Mouse (Mus musculus) lung, adult 18-20 months (tissue): ENCODE measurements around the gene Ssb.

ENCODE experiments used
- DNase-seq, 2 experiments: peaks; one replicate each; pipeline ENCODE4 v3.0.0; 2022; ENCODE audit warnings: mixed read lengths in 2 of 2

The Ssb gene

GRCm38 (mm10) chr2:69861485-69862091, at the start of gene Ssb:
Gene Ssb, plus strand, starts transcription at chr2:69861562.
- DNase-seq: peak; percentile 93 to 95

GRCm38 (mm10) chr2:69816575-69816974, 44.8 kb upstream of the Ssb start:
- DNase-seq: no peak

DNA sequence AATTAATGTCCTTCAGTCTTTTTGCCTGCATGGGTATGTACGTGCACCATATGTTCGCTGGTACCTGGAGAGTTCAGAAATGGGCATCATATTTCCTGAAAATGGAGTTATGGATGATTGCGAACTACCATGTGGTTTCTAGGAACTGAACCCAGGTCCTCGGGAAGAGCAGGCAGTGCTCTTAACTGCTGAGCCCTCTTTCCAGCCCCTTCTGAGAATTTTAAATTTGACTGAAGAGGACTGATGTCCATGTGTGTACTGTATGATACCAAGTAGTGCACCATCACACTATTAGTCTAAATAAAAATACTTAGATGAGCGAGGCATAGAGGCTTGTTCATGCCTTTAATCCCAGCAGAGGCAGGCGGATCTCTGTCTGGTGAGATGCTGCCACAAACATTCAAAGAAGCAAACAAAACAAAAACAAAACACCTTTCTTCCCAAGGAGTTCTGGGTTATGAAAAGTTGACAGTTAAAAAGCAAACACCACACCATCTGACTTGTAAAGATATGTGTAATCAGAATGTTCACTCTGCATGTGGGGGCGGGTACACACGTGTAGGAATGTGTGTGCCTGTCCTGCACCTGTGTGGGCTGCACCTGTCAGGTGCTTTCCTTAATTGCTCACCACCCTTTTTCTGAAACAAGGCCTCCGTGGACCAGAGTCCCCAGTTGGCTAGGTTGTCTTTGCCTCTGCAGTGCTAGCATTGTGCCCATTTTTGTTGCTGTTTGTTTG, 42.8 kb upstream of the Ssb start:
- DNase-seq: no peak

GRCm38 (mm10) chr2:69820201-69820600, 41.2 kb upstream of the Ssb start:
- DNase-seq: no peak

DNA sequence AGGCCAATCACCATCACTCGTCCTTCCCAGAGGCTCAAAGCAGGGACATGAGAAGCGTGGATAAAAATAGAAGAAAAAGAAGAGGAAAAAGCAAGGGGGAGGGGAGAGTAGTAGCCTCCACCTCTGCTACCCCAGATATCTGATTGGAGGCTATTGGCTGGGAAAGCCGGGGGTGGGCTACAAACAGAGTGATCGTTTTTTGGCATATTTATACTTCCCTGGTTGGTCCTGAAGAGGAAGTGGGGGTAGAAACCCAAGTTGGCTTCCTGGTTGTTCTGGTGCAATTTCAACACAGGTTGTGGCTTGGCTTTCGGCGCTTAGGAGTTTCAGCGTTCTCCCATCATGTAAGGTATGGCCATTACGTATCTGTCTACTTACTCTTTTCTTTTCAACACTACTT, 39.7 kb upstream of the Ssb start, which contains the start of gene Klhl23:
Klhl23 (plus strand) TSS at position 234 of the 400 bp plus-strand sequence.
- peak in 1 of 2 experiments; percentile 12 for DNase-seq

DNA sequence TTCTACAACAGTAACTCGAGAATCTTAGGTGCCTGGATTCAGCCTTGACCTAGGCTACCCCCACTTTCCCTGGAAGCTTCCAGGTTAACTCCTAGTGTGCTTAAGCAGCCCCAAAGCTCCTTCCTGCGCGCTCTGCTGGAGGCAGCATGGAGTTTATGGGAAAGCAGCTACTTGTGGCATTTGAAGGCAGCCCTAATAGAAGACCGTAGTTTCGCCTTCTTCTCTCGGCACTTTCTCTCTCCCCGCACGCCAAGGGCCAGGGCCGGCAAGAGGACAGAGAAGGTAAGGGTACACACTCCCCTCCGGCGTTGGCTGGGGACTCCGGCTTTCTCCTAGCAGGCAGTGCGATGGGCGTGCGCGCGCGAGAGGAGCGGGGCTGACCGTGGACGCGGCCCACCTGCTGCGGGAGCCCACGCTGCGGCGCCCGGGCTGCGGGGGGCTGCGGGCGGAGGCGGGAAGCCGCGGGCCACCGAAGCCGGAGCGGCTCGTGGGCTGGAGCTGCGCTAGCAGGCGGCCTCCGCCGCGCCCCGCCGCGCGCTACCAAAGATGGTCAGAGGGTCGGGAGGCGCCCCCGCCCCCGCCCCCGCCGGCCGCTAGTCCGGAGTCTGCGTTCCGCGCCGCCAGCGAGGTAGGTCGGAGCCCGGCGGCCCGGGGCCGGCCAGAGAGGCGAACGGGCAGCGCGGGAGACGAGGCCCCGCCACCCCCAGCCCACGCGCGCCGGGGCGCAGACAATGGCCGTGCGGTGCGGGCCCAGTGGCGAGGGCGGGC, 38.8 kb upstream of the Ssb start:
- peak; percentile 9 to 11 for DNase-seq

DNA sequence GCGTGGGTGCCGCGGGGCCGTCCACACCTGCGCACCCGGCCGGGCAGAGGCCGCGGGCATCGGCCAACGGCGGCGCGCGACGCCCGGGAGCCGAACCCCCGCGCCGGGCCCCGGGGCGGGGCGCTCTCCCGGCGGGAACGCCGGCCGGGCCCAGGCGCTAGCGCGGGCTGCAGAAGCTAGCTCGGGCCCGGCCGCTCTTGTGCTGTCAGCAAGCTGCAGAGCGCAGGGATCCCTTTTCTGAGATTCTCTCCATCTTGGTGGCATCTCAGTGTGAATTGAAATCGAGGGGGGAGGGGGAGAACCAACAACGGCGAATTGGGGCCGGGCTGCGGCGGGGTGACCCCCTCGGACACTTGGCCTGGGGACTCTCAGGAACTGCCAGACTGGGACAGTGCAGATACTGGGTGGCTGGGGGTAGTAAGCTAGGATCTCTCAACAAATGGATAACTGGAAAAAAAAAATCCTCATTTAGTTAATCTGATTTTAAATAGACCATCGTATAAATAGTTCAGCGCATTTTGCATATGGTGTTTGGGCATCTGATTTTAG, 38.2 kb upstream of the Ssb start:
- DNase-seq: peak in 1 of 2 experiments; percentile 3

GRCm38 (mm10) chr2:69825898-69826297, 35.5 kb upstream of the Ssb start:
- no peak for DNase-seq

- peak in 1 of 2 experiments; percentile 7 for DNase-seq
Measured at GRCm38 (mm10) chr2:69826380-69826779, 35.0 kb upstream of the Ssb start.

DNA sequence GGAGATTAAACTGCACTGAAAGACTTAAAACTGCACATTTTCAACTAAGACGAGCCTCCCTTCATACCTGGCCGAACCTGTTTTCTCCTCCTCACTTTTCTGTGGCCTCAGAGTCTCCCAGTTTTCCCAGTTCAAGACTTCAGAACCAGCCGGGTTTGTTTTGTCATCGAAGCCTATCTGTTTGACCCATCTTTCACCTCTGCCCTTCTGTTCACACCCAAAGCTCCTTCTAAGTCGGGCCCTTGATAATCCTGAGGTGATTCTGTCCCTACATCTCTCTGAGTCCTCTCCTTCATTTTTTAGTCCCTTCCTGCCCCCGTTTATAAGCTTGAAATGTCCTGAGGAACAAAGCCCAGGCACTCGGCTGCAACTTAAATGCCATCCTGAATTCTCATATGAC, 33.3 kb upstream of the Ssb start:
- no peak for DNase-seq

- DNase-seq: no peak
Measured at GRCm38 (mm10) chr2:69829680-69830079, 31.7 kb upstream of the Ssb start.

DNA sequence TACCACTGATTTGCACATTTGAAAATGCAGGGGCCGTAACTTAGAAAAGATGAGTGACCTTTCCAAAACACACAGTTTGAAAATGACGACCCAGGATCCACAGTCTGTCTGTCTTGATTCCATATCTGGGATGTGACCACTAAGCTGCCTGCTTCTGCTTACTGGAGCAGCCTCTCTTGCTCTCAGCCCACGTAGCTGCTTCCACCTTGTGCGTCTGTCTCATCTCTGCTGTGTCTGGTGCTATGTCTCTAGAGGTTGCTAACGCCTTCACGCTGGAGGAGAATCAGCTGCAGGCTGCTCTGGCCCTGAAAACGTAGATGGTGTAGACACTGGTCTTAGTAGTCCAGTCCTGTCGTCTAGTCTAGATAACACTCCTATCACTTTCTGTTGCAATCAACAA, 31.2 kb upstream of the Ssb start:
- DNase-seq: no peak

DNA sequence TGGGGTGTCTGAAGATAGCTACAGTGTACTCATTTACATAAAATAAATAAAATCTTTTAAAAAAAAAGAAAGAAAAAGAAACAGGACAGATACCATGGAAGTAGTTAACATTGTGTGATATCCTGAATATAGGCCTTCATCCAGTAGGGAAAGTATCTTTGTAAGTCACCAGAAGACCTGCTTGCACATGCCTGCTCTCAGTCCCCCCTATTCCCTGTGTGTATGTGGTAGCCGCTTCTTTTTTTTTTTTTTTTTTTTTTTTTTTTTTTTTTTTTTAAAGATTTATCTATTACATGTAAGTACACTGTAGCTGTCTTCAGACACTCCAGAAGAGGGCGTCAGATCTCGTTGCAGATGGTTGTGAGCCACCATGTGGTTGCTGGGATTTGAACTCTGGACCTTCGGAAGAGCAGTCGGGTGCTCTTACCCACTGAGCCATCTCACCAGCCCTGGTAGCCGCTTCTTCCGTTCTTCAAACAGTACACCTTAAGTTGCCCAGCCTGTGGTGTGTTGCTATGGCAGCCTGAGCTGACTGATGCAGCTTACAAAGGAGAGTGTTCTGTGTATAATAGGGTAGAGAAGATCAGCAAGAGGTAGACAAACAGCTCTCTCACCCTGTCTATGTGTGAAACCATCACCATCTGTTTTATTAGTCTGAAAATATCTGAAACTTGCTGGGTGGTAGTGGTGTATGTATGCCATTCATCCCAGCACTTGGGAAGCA, 24.0 kb upstream of the Ssb start:
- no peak for DNase-seq

DNA sequence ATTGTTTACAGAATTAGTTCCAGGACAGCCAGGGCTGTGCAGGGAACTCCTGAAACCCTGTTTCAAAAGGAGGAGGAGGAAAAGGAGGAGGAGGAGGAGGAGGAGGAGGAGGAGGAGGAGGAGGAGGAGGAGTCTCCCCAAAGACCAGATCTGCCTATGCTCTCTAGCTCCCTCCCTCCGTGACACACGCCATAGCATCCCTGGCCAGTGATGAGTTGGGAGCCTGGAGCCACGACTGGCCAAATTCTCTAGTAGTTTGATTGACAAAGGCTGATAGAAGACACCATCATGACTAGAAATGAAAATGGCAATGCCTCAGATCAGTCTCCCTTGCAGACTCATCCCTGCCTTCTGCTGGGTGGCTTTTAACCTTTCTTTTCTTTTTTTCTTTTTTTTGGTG, 23.4 kb upstream of the Ssb start:
- no peak for DNase-seq

- DNase-seq: no peak
Measured at GRCm38 (mm10) chr2:69838707-69839106, 22.7 kb upstream of the Ssb start.

DNA sequence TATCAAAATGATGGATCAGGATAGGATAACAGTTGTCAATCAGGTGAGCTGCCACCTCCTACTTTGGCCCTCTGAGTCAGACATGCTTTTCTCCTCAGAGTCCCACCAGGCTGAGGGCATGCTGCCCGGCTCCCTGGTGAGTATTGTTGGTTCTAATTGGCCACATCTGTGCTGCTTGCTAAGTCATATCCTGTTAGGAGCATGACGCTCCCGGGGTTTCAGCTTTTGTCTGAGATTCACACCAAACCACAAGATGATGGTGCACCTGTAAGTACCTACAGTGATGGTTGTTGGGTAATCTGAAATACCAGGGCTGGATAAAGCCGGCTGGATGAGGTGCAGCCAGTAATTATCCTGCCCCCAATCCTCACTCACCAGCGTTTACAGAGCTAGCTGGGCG, 21.1 kb upstream of the Ssb start:
- no peak for DNase-seq

DNA sequence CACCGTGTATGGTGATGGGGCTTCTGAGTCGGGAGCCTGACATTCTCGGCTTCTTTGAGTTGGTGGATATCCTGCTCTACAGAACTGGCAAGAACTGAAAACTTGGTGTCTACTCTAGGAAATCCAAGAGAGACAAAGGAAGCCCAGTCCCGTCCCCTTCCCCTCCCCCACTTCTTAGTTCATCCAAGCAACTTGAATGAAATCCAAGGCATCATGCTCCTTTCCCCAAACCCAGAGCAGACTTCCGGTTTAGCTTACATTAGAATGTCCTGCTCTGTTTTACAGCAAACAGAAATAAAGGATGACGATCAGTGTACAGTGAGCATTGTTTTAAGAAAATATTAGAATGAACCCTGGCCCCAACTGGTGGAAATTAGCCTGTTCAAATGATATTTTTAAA, 12.1 kb upstream of the Ssb start:
- DNase-seq: no peak

DNA sequence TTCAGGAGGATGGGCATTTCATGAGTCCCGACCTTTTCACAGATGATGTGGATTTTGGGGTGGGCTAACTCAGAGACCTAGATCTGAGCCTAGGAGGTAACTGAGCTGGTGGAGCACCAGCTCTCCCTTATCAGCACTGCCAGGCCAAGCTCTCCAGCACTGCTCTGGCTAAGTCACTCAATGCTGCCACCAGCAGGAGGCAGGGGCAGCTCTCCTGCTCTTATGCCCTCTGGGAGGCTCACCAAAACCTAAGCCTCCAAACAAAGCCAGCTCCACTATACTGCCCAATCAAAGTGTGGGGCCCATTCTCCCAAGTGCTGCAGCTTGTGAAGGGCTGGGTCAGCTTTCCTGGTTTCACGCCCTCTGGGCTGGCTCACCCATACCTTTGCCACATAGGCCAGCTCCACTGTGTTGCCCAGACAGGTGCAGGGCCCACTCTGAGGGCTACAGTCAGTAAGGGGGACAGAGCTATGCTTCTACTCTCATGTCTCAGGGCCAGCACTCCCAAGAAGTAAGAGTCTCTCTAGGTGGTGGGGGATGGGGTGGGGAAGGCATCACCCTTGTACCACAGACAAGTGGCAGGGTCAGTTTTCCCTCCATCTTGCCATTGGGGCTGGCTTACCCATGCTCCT, 9.8 kb upstream of the Ssb start:
- no peak for DNase-seq

DNA sequence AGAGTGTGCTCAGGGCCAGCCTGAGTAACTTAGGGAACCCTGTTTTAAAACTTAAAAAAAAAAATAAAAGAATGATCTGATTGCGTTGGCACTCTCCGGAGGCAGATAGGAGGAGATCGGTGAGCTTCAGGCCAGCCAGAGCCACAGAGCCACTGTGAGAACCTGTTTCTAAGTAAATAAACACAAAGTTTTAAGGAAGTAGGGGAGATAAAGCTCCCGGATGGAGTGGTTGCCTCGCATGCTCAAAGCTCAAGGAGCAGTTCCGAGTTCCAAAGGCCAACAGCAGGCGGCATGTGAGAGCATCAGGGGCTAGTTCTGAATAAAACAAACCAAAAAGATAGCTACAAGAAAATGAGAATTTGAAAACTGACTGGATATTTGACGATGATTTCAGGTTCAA, 5.0 kb upstream of the Ssb start:
- DNase-seq: peak; percentile 37 to 54

- DNase-seq: no peak
Measured at GRCm38 (mm10) chr2:69857882-69858281, 3.5 kb upstream of the Ssb start.

GRCm38 (mm10) chr2:69860972-69861452, 350 bp upstream of the Ssb start:
- peak; percentile 48 to 58 for DNase-seq

DNA sequence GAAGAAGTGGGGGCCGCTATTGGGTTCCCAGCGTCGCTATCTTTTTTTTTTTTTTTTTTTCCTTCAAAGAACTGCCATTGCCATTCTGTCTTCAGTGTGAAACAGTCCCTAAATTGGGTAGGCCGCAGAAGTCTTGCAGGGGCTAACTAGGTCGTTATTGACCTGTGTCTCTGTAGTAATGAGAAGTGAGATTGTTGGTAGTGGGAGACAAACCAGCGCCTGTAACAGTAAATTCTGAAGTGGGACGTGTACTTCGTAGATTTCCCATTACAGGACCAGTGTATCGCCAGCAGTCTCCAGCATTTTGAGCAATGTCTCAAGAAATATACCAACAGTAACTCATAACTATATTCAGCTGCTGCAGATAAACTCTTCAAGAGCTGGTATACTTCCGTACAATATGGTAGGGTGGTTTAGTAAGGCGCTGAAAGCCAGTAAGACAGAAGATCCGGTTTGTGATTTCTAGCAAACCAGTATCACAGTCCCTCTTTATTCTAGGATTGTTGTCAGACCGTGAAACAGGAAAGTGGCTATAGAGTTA, 825 bp downstream of the Ssb start:
- no peak for DNase-seq
